Mouse (Mus musculus): ENCODE data around the gene Mpp4. TPM values are rescaled to one million over a fixed set of nuclear protein-coding genes. Genes with fewer than 3 reads are reported as not detected.

Mpp4 gene
- under 1 TPM; 0.10 to 0.15 TPM for total RNA-seq (2021)
- long read RNA-seq, experiment 1 = 0 reads
- long read RNA-seq, experiment 2 = 0 reads

- no peak for DNase-seq
These were observed at the start of gene Mpp4 for GRCm38 (mm10) chr1:59163030-59163461. TSS of gene Mpp4 (minus strand) at chr1:59163389.

- no peak for DNase-seq
These were observed 49.8 kb upstream of the Mpp4 start for GRCm38 (mm10) chr1:59212951-59213350.

- DNase-seq = no peak
These were observed 49.0 kb upstream of the Mpp4 start for GRCm38 (mm10) chr1:59212076-59212779.

- DNase-seq = no peak
These were observed 48.5 kb upstream of the Mpp4 start for GRCm38 (mm10) chr1:59211651-59212050.

- no peak for DNase-seq
These were observed 45.1 kb upstream of the Mpp4 start for GRCm38 (mm10) chr1:59208331-59208730.

- DNase-seq = no peak
These were observed 41.3 kb upstream of the Mpp4 start for GRCm38 (mm10) chr1:59204489-59204888.

GRCm38 (mm10) chr1:59202367-59202766 lies 39.2 kb upstream of the Mpp4 start:
- no peak for DNase-seq

- no peak for DNase-seq
These were observed 38.4 kb upstream of the Mpp4 start for GRCm38 (mm10) chr1:59201561-59201960.

- DNase-seq = no peak
These were observed 37.8 kb upstream of the Mpp4 start for GRCm38 (mm10) chr1:59200960-59201359.

GRCm38 (mm10) chr1:59194979-59195378 lies 31.8 kb upstream of the Mpp4 start:
- no peak for DNase-seq

- no peak for DNase-seq
These were observed 24.6 kb upstream of the Mpp4 start for GRCm38 (mm10) chr1:59187786-59188185.

- DNase-seq = no peak
These were observed 23.1 kb upstream of the Mpp4 start for GRCm38 (mm10) chr1:59186317-59186716.

GRCm38 (mm10) chr1:59185410-59185809 lies 22.2 kb upstream of the Mpp4 start:
- DNase-seq = no peak

- no peak for DNase-seq
These were observed 19.9 kb upstream of the Mpp4 start for GRCm38 (mm10) chr1:59183045-59183444.

- no peak for DNase-seq
These were observed 19.2 kb upstream of the Mpp4 start for GRCm38 (mm10) chr1:59182373-59182772.

GRCm38 (mm10) chr1:59180003-59180402 lies 16.8 kb upstream of the Mpp4 start:
- DNase-seq = no peak

GRCm38 (mm10) chr1:59178401-59178800 lies 15.2 kb upstream of the Mpp4 start:
- DNase-seq = no peak

GRCm38 (mm10) chr1:59174514-59175373 lies 11.6 kb upstream of the Mpp4 start:
- DNase-seq = no peak

- no peak for DNase-seq
These were observed 9.8 kb upstream of the Mpp4 start for GRCm38 (mm10) chr1:59173023-59173422.

GRCm38 (mm10) chr1:59171875-59172274 lies 8.7 kb upstream of the Mpp4 start:
- DNase-seq = no peak

- DNase-seq = no peak
These were observed 7.1 kb upstream of the Mpp4 start for GRCm38 (mm10) chr1:59170290-59170689.

- no peak for DNase-seq
These were observed 6.4 kb upstream of the Mpp4 start for GRCm38 (mm10) chr1:59169586-59169985.

GRCm38 (mm10) chr1:59168556-59168955 lies 5.4 kb upstream of the Mpp4 start:
- DNase-seq = no peak
